ENCODE assay signal across 10 mouse cellular contexts in genomic region chr16:91222643-91223271, GRCm38 (mm10). TPM values are rescaled to one million over a fixed set of nuclear protein-coding genes. Genes with fewer than 3 reads are reported as not detected.
DNase-seq lines count a peak whose midpoint lies in the region; ATAC-seq and TF ChIP-seq lines count a peak whose summit lies in the region.
"Had no signal": no experiment of that assay in that cellular context is flagged by ENCODE, and none has a peak within 500 bp of the region (broad histone marks: within the 10 kb centered on the region; RNA-seq: fewer than 3 reads in every experiment).

No protein-coding gene starts in this region.

- TF ChIP-seq CTCF in left cerebral cortex, adult 2 months (IDR thresholded peaks at IDR 0.05) = no peak

- H3K4me3 ChIP-seq in left cerebral cortex, adult 2 months = peak overlapping the region; percentile 27
- H3K4me3 ChIP-seq in embryonic facial prominence, embryonic 11.5 days (ENCODE audit: low read depth, low read length) = peak overlapping the region; percentile 15; the same call in 1 of the 2 replicates
- peak overlapping the region; percentile 22 for H3K4me3 ChIP-seq in hindbrain, embryonic 15.5 days
- H3K4me3 ChIP-seq in neural tube, embryonic 12.5 days = no peak overlapping the region

- peak in 1 of 2 experiments; percentile 30 for DNase-seq in left cerebral cortex, adult 2 months (ENCODE audit: extremely low spot score in 1 of 2, low spot score in 2 of 2)
- DNase-seq in left cerebral cortex, postnatal 4 days = no peak
- peak; percentile 38 for DNase-seq in embryonic facial prominence, embryonic 11.5 days (ENCODE audit: low spot score)
- no peak for DNase-seq in spleen, postnatal 10 days (ENCODE audit: low spot score in 2 of 2)
- no peak for DNase-seq in spleen, postnatal 36 days (ENCODE audit: low spot score in 2 of 2)
- no peak for DNase-seq in lung, postnatal 10 days

- H3K4me2 ChIP-seq in embryonic facial prominence, embryonic 11.5 days (ENCODE audit: low read depth, low read length) = peak overlapping the region; percentile 13; the same call in 1 of the 2 replicates
- peak overlapping the region; percentile 35 for H3K4me2 ChIP-seq in hindbrain, embryonic 15.5 days
- peak overlapping the region; percentile 27; the same call in 1 of the 2 replicates for H3K4me2 ChIP-seq in neural tube, embryonic 12.5 days (replicated peaks)

- H3K9me3 ChIP-seq in embryonic facial prominence, embryonic 11.5 days (replicated peaks; ENCODE audit: control insufficient read depth, low read length) = peaks cover 2% of the 10 kb centered on the region; the same call in 1 of the 2 replicates
- H3K9me3 ChIP-seq in hindbrain, embryonic 15.5 days = 0 out of 2 replicates have a peak, but pooled peaks cover 3% of the 10 kb centered on the region
- H3K9me3 ChIP-seq in neural tube, embryonic 12.5 days = peaks cover 5% of the 10 kb centered on the region; the same call in 1 of the 2 replicates

- no peaks in the 10 kb centered on the region for H3K36me3 ChIP-seq in embryonic facial prominence, embryonic 11.5 days (replicated peaks; ENCODE audit: control insufficient read depth, insufficient read depth, low read depth, low read length)
- no peaks in the 10 kb centered on the region for H3K36me3 ChIP-seq in hindbrain, embryonic 15.5 days
- no peaks in the 10 kb centered on the region for H3K36me3 ChIP-seq in neural tube, embryonic 12.5 days

- no peak for ATAC-seq in embryonic facial prominence, embryonic 11.5 days (replicated peaks; ENCODE audit: insufficient number of reproducible peaks, low FRiP score, low TSS enrichment, low read depth)
- ATAC-seq in hindbrain, embryonic 15.5 days (ENCODE audit: low FRiP score, low read depth) = peak; percentile 17; the same call in 1 of the 2 replicates
- ATAC-seq in neural tube, embryonic 12.5 days (ENCODE audit: low FRiP score, low read depth) = no peak
- ATAC-seq: Patski had no signal

- peaks cover 3% of the 10 kb centered on the region; the same call in 1 of the 2 replicates for H3K4me1 ChIP-seq in embryonic facial prominence, embryonic 11.5 days (ENCODE audit: control insufficient read depth, insufficient read depth, low read length)
- peaks cover 41% of the 10 kb centered on the region for H3K4me1 ChIP-seq in hindbrain, embryonic 15.5 days (replicated peaks)
- H3K4me1 ChIP-seq in neural tube, embryonic 12.5 days = peaks cover 27% of the 10 kb centered on the region

- intact Hi-C loops in left cerebral cortex, adult 2 months (cut with DNase I) = loop anchor here (5.0 kb wide), 1 partner anchor 55 kb away; no protein-coding TSS in a partner anchor
- intact Hi-C loops in left cerebral cortex, postnatal 4 days (cut with DNase I) = loop anchor here (5.0 kb wide), 1 partner anchor 140 kb away; no protein-coding TSS in a partner anchor

- peak overlapping the region; percentile 28; the same call in 1 of the 2 replicates for H3K27ac ChIP-seq in left cerebral cortex, adult 2 months
- H3K27ac ChIP-seq in embryonic facial prominence, embryonic 11.5 days (replicated peaks; ENCODE audit: low read depth, low read length) = no peak overlapping the region
- peak overlapping the region; percentile 16 for H3K27ac ChIP-seq in hindbrain, embryonic 15.5 days (replicated peaks)
- H3K27ac ChIP-seq in neural tube, embryonic 12.5 days = no peak overlapping the region

- under 1% methylated on average over 27 of the region's 27 CpGs for WGBS in embryonic facial prominence, embryonic 11.5 days
- under 1% methylated on average over 27 of the region's 27 CpGs for WGBS in hindbrain, embryonic 15.5 days
- under 1% methylated on average over 27 of the region's 27 CpGs for WGBS in neural tube, embryonic 12.5 days

- H3K27me3 ChIP-seq in embryonic facial prominence, embryonic 11.5 days (ENCODE audit: control insufficient read depth, insufficient read depth, low read length) = peaks cover 92% of the 10 kb centered on the region
- peaks cover 93% of the 10 kb centered on the region for H3K27me3 ChIP-seq in hindbrain, embryonic 15.5 days
- H3K27me3 ChIP-seq in neural tube, embryonic 12.5 days (replicated peaks) = peaks cover 100% of the 10 kb centered on the region

- 0 out of 2 replicates have a peak overlapping the region, but pooled peaks have one; percentile 9 for H3K9ac ChIP-seq in embryonic facial prominence, embryonic 11.5 days (replicated peaks; ENCODE audit: low read length)
- no peak overlapping the region for H3K9ac ChIP-seq in hindbrain, embryonic 15.5 days
- H3K9ac ChIP-seq in neural tube, embryonic 12.5 days = no peak overlapping the region

RNA-seq across cellular contexts. Expression of gene Olig2, which starts 2.5 kb away (rescaled TPM):
- total RNA-seq in left cerebral cortex, adult 2 months (2021) = 10 to 100 TPM; 21.8 to 22.3 TPM
- 10 to 100 TPM; 30.9 to 34.9 TPM for total RNA-seq in left cerebral cortex, postnatal 4 days (2021)
- polyA plus RNA-seq in embryonic facial prominence, embryonic 11.5 days (2014; fragmentation: Nextera tagmentation; extraction: Ambion mirVana) = 2.3 and 2.7 TPM in 2 replicates
- polyA plus RNA-seq in hindbrain, embryonic 15.5 days (2015; fragmentation: Nextera tagmentation; extraction: Ambion mirVana) = 15.6 and 16.2 TPM in 2 replicates
- polyA plus RNA-seq in neural tube, embryonic 12.5 days (2016; fragmentation: Nextera tagmentation; extraction: Ambion mirVana) = 2.9 TPM in 2 replicates
- polyA plus RNA-seq: Patski; testis, adult 2 months had no signal

RNA-seq across cellular contexts. Expression of gene Olig1, which starts 46.8 kb away (rescaled TPM):
- 10 to 100 TPM; 77.1 to 84.7 TPM for total RNA-seq in left cerebral cortex, adult 2 months (2021)
- total RNA-seq in left cerebral cortex, postnatal 4 days (2021) = 100 to 1,000 TPM in 1 of 2 experiments, 10 to 100 TPM in 1; 95.9 to 102 TPM
- polyA plus RNA-seq in embryonic facial prominence, embryonic 11.5 days (2014; fragmentation: Nextera tagmentation; extraction: Ambion mirVana) = 2.5 and 2.7 TPM in 2 replicates
- 121 and 136 TPM in 2 replicates for polyA plus RNA-seq in hindbrain, embryonic 15.5 days (2015; fragmentation: Nextera tagmentation; extraction: Ambion mirVana)
- 3.1 and 5.1 TPM in 2 replicates for polyA plus RNA-seq in neural tube, embryonic 12.5 days (2016; fragmentation: Nextera tagmentation; extraction: Ambion mirVana)
- polyA plus RNA-seq: Patski had no signal

Comparison
In these comparisons a context has a peak if more than half of its experiments do, and no peak if none do; other contexts are left out.
1. H3K27ac ChIP-seq: peak in left cerebral cortex, adult 2 months (single experiment) and hindbrain, embryonic 15.5 days (single experiment); none in embryonic facial prominence, embryonic 11.5 days (single experiment) and neural tube, embryonic 12.5 days (single experiment).
2. RNA of gene Olig1, which starts 46.8 kb away (polyA plus RNA-seq): 121 to 136 TPM in hindbrain, embryonic 15.5 days; 3.1 to 5.1 TPM in neural tube, embryonic 12.5 days and 2.5 to 2.7 TPM in embryonic facial prominence, embryonic 11.5 days; every median in the first group is over 10 times any median in the second.
3. Peak in every context shown above with its lines, with median percentiles within 50 percentile points of each other: H3K4me2 ChIP-seq.